Mouse (Mus musculus) adrenal gland, postnatal 10 days (tissue): ENCODE data around the gene Kif15. TPM values are rescaled to one million over a fixed set of nuclear protein-coding genes. Genes with fewer than 3 reads are reported as not detected.

Experiments
- total RNA-seq, 2 experiments: library from RNA; stranded (reverse); gene quantifications; 2 replicates each; pipeline ENCODE4 v1.2.3; 2021

Gene Kif15
- total RNA-seq, 2 experiments from 2014 or later, result 11.3 to 15.4 TPM

Other genes with a start within 250 kb of the Kif15 start
- gene Topaz1, start 203.7 kb upstream of the Kif15 start, total RNA-seq, result not detected
- 10 to 100 TPM; 14.2 to 19.0 TPM for gene Tcaim, start 145.5 kb upstream of the Kif15 start, total RNA-seq
- not detected for gene Gm35549, start 107.0 kb upstream of the Kif15 start, total RNA-seq
- 100 to 1,000 TPM in 1 of 2 experiments, 10 to 100 TPM in 1; 93.7 to 136 TPM for gene Zfp445, start 85.0 kb upstream of the Kif15 start, total RNA-seq
- 10 to 100 TPM in 1 of 2 experiments, 1 to 10 TPM in 1; 8.5 to 12.5 TPM for gene Zkscan7, start 65.4 kb upstream of the Kif15 start, total RNA-seq
- 1 to 10 TPM; 5.6 to 5.9 TPM for gene Zfp105, start 28.0 kb upstream of the Kif15 start, total RNA-seq
- 10 to 100 TPM; 28.0 to 28.3 TPM for gene 1110059G10Rik, start within 50 bp of the Kif15 start, total RNA-seq
- 10 to 100 TPM; 15.0 to 18.4 TPM for gene Tmem42, start 70.3 kb downstream of the Kif15 start, total RNA-seq
- gene Tgm4, start 83.7 kb downstream of the Kif15 start, total RNA-seq, result under 1 TPM; 0.21 to 0.82 TPM
- gene Zdhhc3, start 162.2 kb downstream of the Kif15 start, total RNA-seq, result 10 to 100 TPM; 54.8 to 61.9 TPM
- 10 to 100 TPM; 40.7 to 44.3 TPM for gene Exosc7, start 162.2 kb downstream of the Kif15 start, total RNA-seq
- 10 to 100 TPM; 51.8 to 56.9 TPM for gene Clec3b, start 199.9 kb downstream of the Kif15 start, total RNA-seq